Mouse (Mus musculus): ENCODE measurements at regions not wholly inside any gene's neighbourhood (a gene's known extent, or its start where the extent isn't known, plus 50 kb on each side); places are given as distances from the start of the nearest gene placed in this dataset.

- no peak for DNase-seq (ENCODE audit: low spot score in 2 of 2)
Measured at GRCm38 (mm10) chr1:184478006-184478405, 254.4 kb downstream of the Hlx start.

GRCm38 (mm10) chr1:184462481-184463124 is 269.8 kb downstream of the Hlx start:
- no peak for DNase-seq (ENCODE audit: low spot score in 2 of 2)

- DNase-seq (ENCODE audit: low spot score in 2 of 2), result no peak
Measured at GRCm38 (mm10) chr1:184461411-184461810, 271.0 kb downstream of the Hlx start.

- no peak for DNase-seq (ENCODE audit: low spot score in 2 of 2)
Measured at GRCm38 (mm10) chr1:184456727-184457126, 275.7 kb downstream of the Hlx start.

GRCm38 (mm10) chr1:184454381-184454780 is 278.0 kb downstream of the Hlx start:
- DNase-seq (ENCODE audit: low spot score in 2 of 2), result no peak

- DNase-seq (ENCODE audit: low spot score in 2 of 2), result no peak
Measured at GRCm38 (mm10) chr1:184453673-184454072, 278.7 kb downstream of the Hlx start.

- no peak for DNase-seq (ENCODE audit: low spot score in 2 of 2)
Measured at GRCm38 (mm10) chr1:184453061-184453460, 279.4 kb downstream of the Hlx start.

- no peak for DNase-seq (ENCODE audit: low spot score in 2 of 2)
Measured at GRCm38 (mm10) chr1:184451686-184452085, 280.7 kb downstream of the Hlx start.

- peak in 1 of 2 experiments; percentile 52 for DNase-seq (ENCODE audit: low spot score in 2 of 2)
Measured at GRCm38 (mm10) chr1:184449007-184449406, 283.4 kb downstream of the Hlx start.

GRCm38 (mm10) chr1:184447911-184448310 is 284.5 kb downstream of the Hlx start:
- DNase-seq (ENCODE audit: low spot score in 2 of 2), result peak; percentile 56 to 70

- peak in 1 of 2 experiments; percentile 16 for DNase-seq (ENCODE audit: low spot score in 2 of 2)
Measured at GRCm38 (mm10) chr1:184447161-184447667, 285.2 kb downstream of the Hlx start.

- DNase-seq (ENCODE audit: low spot score in 2 of 2), result peak in 1 of 2 experiments; percentile 16
Measured at GRCm38 (mm10) chr1:184444189-184444588, 288.2 kb downstream of the Hlx start.

GRCm38 (mm10) chr1:184442701-184443100 is 289.7 kb downstream of the Hlx start:
- DNase-seq (ENCODE audit: low spot score in 2 of 2), result no peak

- DNase-seq (ENCODE audit: low spot score in 2 of 2), result peak in 1 of 2 experiments; percentile 5
Measured at GRCm38 (mm10) chr1:184441005-184441557, 291.3 kb downstream of the Hlx start.

GRCm38 (mm10) chr1:184439506-184439905 is 292.9 kb downstream of the Hlx start:
- no peak for DNase-seq (ENCODE audit: low spot score in 2 of 2)

- no peak for DNase-seq (ENCODE audit: low spot score in 2 of 2)
Measured at GRCm38 (mm10) chr1:184436387-184436786, 296.0 kb downstream of the Hlx start.

GRCm38 (mm10) chr1:184428612-184429011 is 303.8 kb downstream of the Hlx start:
- no peak for DNase-seq (ENCODE audit: low spot score in 2 of 2)

GRCm38 (mm10) chr1:184428035-184428434 is 304.4 kb downstream of the Hlx start:
- DNase-seq (ENCODE audit: low spot score in 2 of 2), result no peak

- no peak for DNase-seq (ENCODE audit: low spot score in 2 of 2)
Measured at GRCm38 (mm10) chr1:184425694-184426093, 306.7 kb downstream of the Hlx start.

GRCm38 (mm10) chr1:184424035-184424434 is 308.4 kb downstream of the Hlx start:
- DNase-seq (ENCODE audit: low spot score in 2 of 2), result no peak

GRCm38 (mm10) chr1:184412596-184412995 is 319.8 kb downstream of the Hlx start:
- no peak for DNase-seq (ENCODE audit: low spot score in 2 of 2)

GRCm38 (mm10) chr1:184411066-184411465 is 321.4 kb downstream of the Hlx start:
- DNase-seq (ENCODE audit: low spot score in 2 of 2), result no peak

GRCm38 (mm10) chr1:184409986-184410385 is 322.4 kb downstream of the Hlx start:
- no peak for DNase-seq (ENCODE audit: low spot score in 2 of 2)
